Mouse (Mus musculus): Measurements from ENCODE around the gene Tifab. TPM values are rescaled to one million over a fixed set of nuclear protein-coding genes. Genes with fewer than 3 reads are reported as not detected.

The Tifab gene
- polyA plus RNA-seq, 1 experiment from 2014 or later, result 1.3 TPM

Other genes starting within 250 kb of the Tifab start
- 537 and 538 TPM in 2 replicates for gene H2afy, start 42.5 kb downstream of the Tifab start, polyA plus RNA-seq (2016; fragmentation: Nextera tagmentation; extraction: Ambion mirVana)
- 5.1 and 6.0 TPM in 2 replicates for gene Neurog1, start 73.3 kb upstream of the Tifab start, polyA plus RNA-seq (2016; fragmentation: Nextera tagmentation; extraction: Ambion mirVana)
- gene Cxcl14, start 117.7 kb upstream of the Tifab start, polyA plus RNA-seq (2016; fragmentation: Nextera tagmentation; extraction: Ambion mirVana), result 308 and 338 TPM in 2 replicates
- not detected in 2 replicates for gene Gm3045, start 247.7 kb upstream of the Tifab start, polyA plus RNA-seq (2016; fragmentation: Nextera tagmentation; extraction: Ambion mirVana)

Data from embryonic facial prominence, embryonic 12.5 days (tissue).